9 mouse cellular contexts compared by ENCODE assay signal in genomic region chr19:56422476-56423338, GRCm38 (mm10). TPM values are rescaled to one million over a fixed set of nuclear protein-coding genes. Genes with fewer than 3 reads are reported as not detected.
DNase-seq lines count a peak whose midpoint lies in the region; ATAC-seq and TF ChIP-seq lines count a peak whose summit lies in the region.
"Had no signal": no experiment of that assay in that cellular context is flagged by ENCODE, and none has a peak within 500 bp of the region (broad histone marks: within the 10 kb centered on the region; RNA-seq: fewer than 3 reads in every experiment).

No protein-coding gene starts in this region.

- POLR2A ChIA-PET in Patski (lab: Charles Lee): interaction anchor here (0.9 to 2.3 kb wide), 5 partner anchors 42 to 354 kb away, joined by 3 to 10 read pairs (median 3); partner anchors contain the start of genes Dclre1a and Nhlrc2

- peak overlapping the region; percentile 30; the same call in 1 of the 2 replicates for H3K4me2 ChIP-seq in hindbrain, embryonic 15.5 days

- WGBS in hindbrain, embryonic 15.5 days: 26% methylated on average over 14 of the region's 14 CpGs

- no peak overlapping the region for H3K27ac ChIP-seq in hindbrain, embryonic 15.5 days (replicated peaks)

- CTCF ChIA-PET in Patski (lab: Charles Lee): interaction anchor here (0.9 to 2.2 kb wide), 13 partner anchors 9 to 353 kb away, joined by 3 to 14 read pairs (median 4); no protein-coding TSS in a partner anchor

- H3K4me3 ChIP-seq in hindbrain, embryonic 15.5 days: no peak overlapping the region

- peak; percentile 63 for ATAC-seq in Patski
- ATAC-seq in frontal cortex, adult (ENCODE audit: low TSS enrichment): peak; percentile 88
- ATAC-seq in hindbrain, embryonic 15.5 days (ENCODE audit: low FRiP score, low read depth): 0 out of 2 replicates have a peak, but pooled peaks have one; percentile 42

- H3K4me1 ChIP-seq in hindbrain, embryonic 15.5 days (replicated peaks): peaks cover 25% of the 10 kb centered on the region

- peak; percentile 98 for TF ChIP-seq CTCF in Patski (IDR thresholded peaks at IDR 0.05)

- no peaks in the 10 kb centered on the region for H3K9me3 ChIP-seq in hindbrain, embryonic 15.5 days

- H3K27me3 ChIP-seq in Patski: no peaks in the 10 kb centered on the region
- no peaks in the 10 kb centered on the region for H3K27me3 ChIP-seq in hindbrain, embryonic 15.5 days

- in situ Hi-C loops in Patski (cut with MboI; ENCODE audit: low pct_unique_long_range_greater_than_20kb): loop anchor here (5.0 to 10.0 kb wide), 2 partner anchors 355 to 482 kb away; no protein-coding TSS in a partner anchor

- no peak overlapping the region for H3K9ac ChIP-seq in hindbrain, embryonic 15.5 days

- H3K36me3 ChIP-seq in hindbrain, embryonic 15.5 days: no peaks in the 10 kb centered on the region

- peak; percentile 71 for DNase-seq in Patski (ENCODE audit: low read depth, low spot score)
- peak; percentile 75 for DNase-seq in cerebellum, adult 9-10 months
- DNase-seq in layer of hippocampus, postnatal 36 days: peak; percentile 88 to 91
- peak; percentile 92 for DNase-seq in lung, postnatal 36 days
- DNase-seq in right cerebral cortex, adult 18-20 months: peak; percentile 93
- DNase-seq in urinary bladder, adult 18-20 months (ENCODE audit: low spot score in 2 of 2): peak; percentile 75 to 77

RNA-seq across cellular contexts. Expression of gene Casp7, which starts 25.8 kb away (rescaled TPM):
- 20.5 TPM for polyA plus RNA-seq in Patski (2021)
- 21.5 and 22.0 TPM in 2 replicates for polyA plus RNA-seq in hindbrain, embryonic 15.5 days (2015; fragmentation: Nextera tagmentation; extraction: Ambion mirVana)
- 1 to 10 TPM; 1.3 to 1.9 TPM for total RNA-seq in layer of hippocampus, postnatal 36 days (2021)

RNA-seq across cellular contexts. Expression of gene Nrap, which starts 32.9 kb away (rescaled TPM):
- 10.8 TPM for polyA plus RNA-seq in Patski (2021)
- polyA plus RNA-seq in hindbrain, embryonic 15.5 days (2015; fragmentation: Nextera tagmentation; extraction: Ambion mirVana): 0.25 and 0.38 TPM in 2 replicates
- under 1 TPM; 0.07 to 0.08 TPM for total RNA-seq in layer of hippocampus, postnatal 36 days (2021)
- total RNA-seq: neutrophil, adult 5-6 weeks had no signal

RNA-seq across cellular contexts. Expression of gene Plekhs1, which starts 38.7 kb away (rescaled TPM):
- polyA plus RNA-seq in Patski (2021): 1.8 TPM
- 0.13 and 0.30 TPM in 2 replicates for polyA plus RNA-seq in hindbrain, embryonic 15.5 days (2015; fragmentation: Nextera tagmentation; extraction: Ambion mirVana)
- under 1 TPM; 0.22 to 0.33 TPM for total RNA-seq in layer of hippocampus, postnatal 36 days (2021)
